Mouse (Mus musculus): ENCODE results near the gene Rpa2. TPM values are rescaled to one million over a fixed set of nuclear protein-coding genes. Genes with fewer than 3 reads are reported as not detected.
"Not testable (repeated sequence)": the region's sequence is repeated elsewhere in the genome, so short reads cannot be mapped to it uniquely, and the experiment has no call there.

Gene Rpa2
- polyA plus RNA-seq (2016; fragmentation: Nextera tagmentation; extraction: Ambion mirVana), result 136 and 143 TPM in 2 replicates

DNA sequence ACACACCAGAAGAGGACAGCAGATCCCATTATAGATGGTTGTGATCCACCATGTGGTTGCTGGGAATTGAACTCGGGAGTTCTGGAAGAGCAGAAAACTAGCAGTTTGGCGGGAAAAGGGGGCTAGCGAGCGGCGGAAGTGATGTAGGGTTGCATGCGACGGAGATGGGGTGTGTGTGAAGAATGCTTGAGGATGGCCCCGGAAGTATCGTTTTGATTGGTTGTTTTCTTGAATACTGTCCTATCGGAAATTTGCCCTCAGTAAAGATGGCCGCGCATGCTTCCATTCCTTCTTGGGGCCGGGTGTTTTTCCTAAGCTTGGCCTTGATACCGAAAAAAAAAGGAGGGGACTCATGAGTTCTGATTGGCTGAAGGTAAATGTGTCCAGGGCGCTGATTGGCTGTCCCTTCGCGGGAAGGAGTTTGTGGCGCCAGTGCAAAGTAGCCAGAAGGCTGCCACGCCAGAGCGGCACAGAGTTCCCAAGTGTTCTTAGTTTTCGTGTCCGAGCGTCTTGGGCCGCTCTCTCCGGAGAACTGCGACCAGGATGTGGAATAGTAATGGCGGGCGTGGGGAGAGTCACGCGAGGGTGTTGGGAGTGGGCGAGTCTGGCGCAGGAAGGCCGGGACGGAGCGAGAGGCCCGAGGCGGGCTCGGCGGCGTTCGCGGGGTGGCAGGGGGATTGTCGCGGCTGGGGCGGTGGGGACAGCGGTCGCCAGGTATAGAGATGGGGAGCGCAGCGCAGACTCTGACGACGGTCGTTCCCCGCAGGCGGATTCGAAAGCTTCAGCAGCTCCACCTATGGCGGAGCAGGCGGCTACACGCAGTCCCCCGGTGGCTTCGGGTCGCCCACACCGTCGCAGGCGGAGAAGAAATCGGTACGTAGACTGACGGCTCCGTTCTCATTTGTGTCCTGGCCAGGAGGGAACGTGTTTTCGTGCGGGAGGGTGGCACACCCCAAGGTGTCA is at the start of gene Rpa2:
Rpa2 (plus strand) TSS at position 419 of the 963 bp plus-strand sequence.
- under 1% methylated on average over 70 of the region's 71 CpGs for WGBS
- ATAC-seq (ENCODE audit: low FRiP score), result peak; percentile 97
- peak within 1 kb of the TSS; percentile 82 for H3K4me2 ChIP-seq

DNA sequence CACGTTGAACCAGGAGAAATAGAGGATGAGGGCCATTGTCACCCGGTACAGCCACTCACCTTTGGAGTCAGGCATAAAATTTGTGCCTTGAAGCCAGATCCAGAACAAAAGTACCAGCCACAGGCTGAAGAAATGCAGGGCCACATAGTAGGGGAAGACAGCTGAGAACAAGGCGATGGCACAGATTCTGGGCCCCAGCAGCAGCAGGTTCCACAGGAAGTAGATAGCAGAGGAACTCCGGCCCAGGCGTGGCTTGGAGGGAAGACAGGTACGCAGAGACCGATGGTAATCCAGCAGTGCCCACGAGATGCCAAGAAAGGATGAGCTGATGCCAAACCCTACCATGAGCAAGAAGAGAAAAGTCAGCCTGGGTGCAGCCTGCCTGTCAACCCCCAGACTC is 39.9 kb upstream of the Rpa2 start:
- Histone ChIP-seq H3K9me3 (no peaks in the 10 kb centered on the region), H3K36me3 (replicated peaks) (peaks cover 36% of the 10 kb centered on the region), H3K27ac (no peak overlapping the region), H3K4me2 (no peak overlapping the region), H3K4me1 (peaks cover 8% of the 10 kb centered on the region), H3K9ac (no peak overlapping the region), H3K4me3 (replicated peaks) (no peak overlapping the region), H3K27me3 (no peaks in the 10 kb centered on the region)
- ATAC-seq (ENCODE audit: low FRiP score), result no peak
- 92% methylated on average over 8 of the region's 8 CpGs for WGBS

More for the DNA sequence above, at the start of gene Rpa2:
- Histone ChIP-seq H3K4me3 (replicated peaks) (peak within 1 kb of the TSS; percentile 89), H3K4me1 (peaks cover 14% of the 10 kb centered on the region), H3K36me3 (replicated peaks) (peaks cover 28% of the 10 kb centered on the region), H3K9ac (peak within 1 kb of the TSS; percentile 80), H3K9me3 (no peaks in the 10 kb centered on the region), H3K27me3 (no peaks in the 10 kb centered on the region), H3K27ac (peak within 1 kb of the TSS; percentile 50; the same call in 1 of the 2 replicates)

DNA sequence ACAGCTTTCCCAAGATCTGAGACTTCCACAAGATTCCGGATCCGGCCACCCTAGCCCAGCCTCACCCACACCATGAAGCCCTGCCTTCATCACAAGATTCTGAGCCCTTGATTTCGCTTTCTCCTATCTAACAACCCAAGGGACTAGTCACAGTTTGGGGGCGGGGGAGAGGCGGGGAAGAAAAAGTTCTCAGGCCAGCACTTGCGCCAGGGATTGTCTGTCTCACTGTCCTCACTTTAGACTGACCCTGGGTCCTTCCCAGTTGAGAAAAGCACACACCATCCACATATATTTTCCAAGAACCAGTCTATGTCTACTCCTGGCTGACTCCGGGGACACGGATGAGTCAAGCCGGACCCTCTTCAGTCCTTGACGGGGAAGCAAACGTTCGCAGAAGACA is 36.5 kb upstream of the Rpa2 start:
- no peak for ATAC-seq (ENCODE audit: low FRiP score)
- peak overlapping the region; percentile 70; the same call in 1 of the 2 replicates for H3K9ac ChIP-seq
- peak overlapping the region; percentile 54 for H3K4me3 ChIP-seq (replicated peaks)
- no peaks in the 10 kb centered on the region for H3K27me3 ChIP-seq
- H3K4me2 ChIP-seq, result peak overlapping the region; percentile 90
- peaks cover 8% of the 10 kb centered on the region for H3K4me1 ChIP-seq
- no peaks in the 10 kb centered on the region for H3K9me3 ChIP-seq
- H3K36me3 ChIP-seq (replicated peaks), result peaks cover 10% of the 10 kb centered on the region
- no peak overlapping the region for H3K27ac ChIP-seq
- WGBS, result 54% methylated on average over 12 of the region's 12 CpGs

DNA sequence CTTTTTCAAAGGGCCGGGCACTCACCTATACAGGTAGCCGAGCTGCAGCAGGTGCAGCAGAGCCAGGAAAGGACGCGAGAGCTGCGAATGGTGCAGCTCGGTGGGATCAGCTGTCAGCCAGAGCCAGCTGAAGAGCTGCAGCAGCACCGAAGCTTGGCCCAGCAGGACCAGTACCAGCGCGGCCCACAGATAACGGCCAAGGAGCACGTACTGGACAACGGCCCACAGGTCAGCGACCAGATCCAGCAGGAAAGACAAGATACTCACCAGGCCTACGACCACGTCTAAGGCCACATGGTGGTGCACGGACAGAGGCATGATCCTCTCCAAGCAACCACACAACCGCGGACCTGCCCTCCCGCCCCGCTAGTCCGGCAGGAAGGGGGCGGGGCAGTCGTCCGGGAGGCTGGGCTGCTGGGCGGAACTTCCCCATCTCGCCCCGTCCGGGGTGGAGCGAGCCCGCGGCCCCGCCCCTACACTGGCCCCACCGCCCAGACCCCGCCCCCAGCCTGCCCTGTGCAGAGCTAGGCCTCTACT is 35.9 kb upstream of the Rpa2 start, which contains the start of gene Xkr8:
Xkr8 (minus strand) TSS at position 399 of the 537 bp plus-strand sequence.
- Histone ChIP-seq H3K36me3 (replicated peaks) (peaks cover 9% of the 10 kb centered on the region), H3K4me2 (peak within 1 kb of the TSS; percentile 90), H3K4me3 (replicated peaks) (peak within 1 kb of the TSS; percentile 54), H3K27ac (no peak within 1 kb of the TSS), H3K4me1 (peaks cover 8% of the 10 kb centered on the region), H3K27me3 (no peaks in the 10 kb centered on the region), H3K9me3 (no peaks in the 10 kb centered on the region), H3K9ac (peak within 1 kb of the TSS; percentile 70)
- peak; percentile 98 for ATAC-seq (ENCODE audit: low FRiP score)
- 3% methylated on average over 34 of the region's 34 CpGs for WGBS

DNA sequence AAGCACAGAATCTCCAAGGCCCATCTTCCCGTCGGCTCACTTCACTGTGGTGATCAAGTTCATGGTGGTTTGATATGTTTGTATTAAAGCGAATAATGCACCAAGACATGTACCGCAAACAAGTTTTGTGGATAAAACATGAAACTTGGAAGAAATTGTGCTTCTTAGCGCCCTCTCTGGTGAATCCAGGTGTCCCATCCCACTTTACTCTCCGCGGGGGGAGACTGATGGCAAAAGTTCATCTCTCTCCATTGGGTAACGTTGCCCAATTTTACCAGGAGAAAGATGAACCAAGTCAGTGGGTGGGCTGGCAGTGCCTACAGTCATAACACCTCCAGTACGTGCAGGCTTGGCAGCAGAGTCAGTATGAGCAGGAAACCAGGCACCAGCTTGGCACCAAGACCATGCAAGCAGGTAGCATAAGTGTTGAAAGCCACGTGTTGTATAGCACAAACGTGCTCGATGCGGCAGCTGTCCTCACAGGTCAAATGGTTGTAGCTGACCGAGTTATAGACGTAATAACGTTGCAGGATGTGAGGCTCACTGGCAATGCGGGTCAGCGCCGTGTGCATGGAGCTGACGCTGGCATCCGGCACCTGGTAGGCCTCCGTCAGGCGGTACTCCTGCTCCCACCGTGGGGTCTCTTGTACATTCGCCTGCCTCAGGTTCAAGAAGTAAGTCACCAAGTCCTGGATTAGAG is 34.9 kb upstream of the Rpa2 start:
- no peak overlapping the region for H3K9ac ChIP-seq
- H3K4me2 ChIP-seq, result no peak overlapping the region
- peaks cover 8% of the 10 kb centered on the region for H3K4me1 ChIP-seq
- H3K4me3 ChIP-seq (replicated peaks), result no peak overlapping the region
- WGBS, result 91% methylated on average over 25 of the region's 25 CpGs
- H3K36me3 ChIP-seq (replicated peaks), result no peaks in the 10 kb centered on the region; the same call in 1 of the 2 replicates
- no peaks in the 10 kb centered on the region for H3K27me3 ChIP-seq
- no peak overlapping the region for H3K27ac ChIP-seq
- no peaks in the 10 kb centered on the region for H3K9me3 ChIP-seq
- no peak for ATAC-seq (ENCODE audit: low FRiP score)

DNA sequence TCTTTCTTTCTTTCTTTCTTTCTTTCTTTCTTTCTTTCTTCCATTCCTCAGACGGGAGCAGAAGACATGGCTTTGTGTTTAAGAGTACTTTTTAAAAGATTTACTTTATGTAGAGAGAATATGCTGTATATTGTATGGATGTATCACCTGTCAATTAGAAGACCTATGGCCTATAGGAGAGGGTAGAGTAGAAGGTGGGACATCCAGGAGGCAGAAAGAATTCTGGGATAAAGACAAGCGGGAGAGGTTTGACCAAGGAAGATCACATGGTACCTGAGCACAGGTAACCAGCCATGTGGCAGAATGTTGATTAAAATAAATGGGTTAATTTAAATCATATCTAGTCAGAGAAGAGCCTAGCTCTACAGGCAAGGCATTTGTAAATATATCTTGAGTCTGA is 33.4 kb upstream of the Rpa2 start:
- no peaks in the 10 kb centered on the region for H3K27me3 ChIP-seq
- no peaks in the 10 kb centered on the region for H3K36me3 ChIP-seq (replicated peaks)
- H3K4me3 ChIP-seq (replicated peaks), result no peak overlapping the region
- peaks cover 8% of the 10 kb centered on the region for H3K4me1 ChIP-seq
- H3K27ac ChIP-seq, result no peak overlapping the region
- no peak overlapping the region for H3K9ac ChIP-seq
- no peaks in the 10 kb centered on the region for H3K9me3 ChIP-seq
- WGBS, result 92% methylated on average over 2 of the region's 2 CpGs
- no peak for ATAC-seq (ENCODE audit: low FRiP score)
- H3K4me2 ChIP-seq, result no peak overlapping the region

DNA sequence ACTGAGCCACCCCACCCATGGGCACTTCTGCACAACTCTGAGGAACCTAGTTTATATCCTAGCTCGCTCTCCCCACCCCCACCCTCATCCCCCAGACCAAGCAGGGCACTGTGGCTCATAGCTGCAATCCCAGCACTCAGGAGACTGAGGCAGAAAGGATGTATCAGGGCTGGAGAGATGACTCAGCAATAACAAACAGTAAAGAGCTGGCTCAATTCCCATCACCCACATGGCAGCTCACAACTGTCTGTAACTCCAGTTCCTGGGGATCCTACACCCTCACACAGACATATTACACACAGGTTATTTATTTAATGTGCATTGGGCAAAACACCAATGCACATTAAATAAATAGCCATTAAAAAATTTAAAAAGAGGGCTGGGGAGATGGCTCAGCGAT is 32.7 kb upstream of the Rpa2 start:
- Histone ChIP-seq H3K4me3 (replicated peaks) (no peak overlapping the region), H3K27me3 (no peaks in the 10 kb centered on the region), H3K4me1 (peaks cover 8% of the 10 kb centered on the region), H3K9ac (no peak overlapping the region), H3K36me3 (replicated peaks) (no peaks in the 10 kb centered on the region), H3K9me3 (no peaks in the 10 kb centered on the region), H3K4me2 (no peak overlapping the region), H3K27ac (no peak overlapping the region)
- WGBS, result 78% methylated on average over 2 of the region's 2 CpGs
- ATAC-seq (ENCODE audit: low FRiP score), result no peak

DNA sequence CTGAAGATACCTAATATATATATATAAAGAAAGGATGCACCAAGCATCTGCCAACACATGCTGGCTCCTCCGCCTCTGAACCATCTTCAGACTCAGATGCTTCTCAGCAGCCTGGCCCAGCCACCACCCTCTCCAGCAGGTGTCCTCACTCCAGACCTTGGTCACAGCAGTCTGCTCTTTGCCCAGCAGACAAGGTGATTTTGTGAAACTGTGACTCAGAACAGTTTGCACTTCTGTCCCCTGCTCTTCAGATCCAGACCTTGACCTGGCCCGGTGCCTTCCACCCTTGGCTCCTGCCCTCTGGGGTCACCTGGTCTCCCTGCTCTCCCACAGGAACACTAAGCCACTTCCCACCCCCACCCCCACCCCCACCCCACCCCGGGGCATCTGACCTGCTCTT is 32.2 kb upstream of the Rpa2 start:
- Histone ChIP-seq H3K9me3 (no peaks in the 10 kb centered on the region), H3K27ac (no peak overlapping the region), H3K36me3 (replicated peaks) (no peaks in the 10 kb centered on the region), H3K4me1 (peaks cover 8% of the 10 kb centered on the region), H3K4me3 (replicated peaks) (no peak overlapping the region), H3K9ac (no peak overlapping the region), H3K4me2 (no peak overlapping the region), H3K27me3 (no peaks in the 10 kb centered on the region)
- 74% methylated on average over 3 of the region's 3 CpGs for WGBS
- ATAC-seq (ENCODE audit: low FRiP score), result no peak

DNA sequence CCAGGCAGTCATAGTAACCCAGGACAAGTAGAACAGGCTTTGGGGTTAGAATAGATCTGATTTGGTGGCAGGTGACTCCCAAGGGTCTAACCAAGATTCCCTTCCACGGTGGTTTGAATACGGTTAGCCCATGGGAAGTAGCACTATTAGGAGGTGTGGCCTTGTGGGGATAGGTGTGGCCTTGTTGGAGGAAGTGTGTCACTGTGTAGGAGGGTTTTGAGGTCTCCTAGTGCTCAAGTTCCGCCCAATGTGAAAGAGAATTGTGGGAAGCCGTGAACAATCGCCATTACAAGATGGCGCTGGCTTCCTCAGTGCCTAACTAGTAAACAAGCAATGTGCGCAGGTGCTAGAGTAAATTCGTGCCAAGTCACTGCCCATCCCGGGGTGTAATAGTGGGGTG is 31.0 kb upstream of the Rpa2 start:
- not testable (repeated sequence) for H3K27ac ChIP-seq; ATAC-seq (ENCODE audit: low FRiP score)
- WGBS, result 94% methylated on average over 9 of the region's 9 CpGs

DNA sequence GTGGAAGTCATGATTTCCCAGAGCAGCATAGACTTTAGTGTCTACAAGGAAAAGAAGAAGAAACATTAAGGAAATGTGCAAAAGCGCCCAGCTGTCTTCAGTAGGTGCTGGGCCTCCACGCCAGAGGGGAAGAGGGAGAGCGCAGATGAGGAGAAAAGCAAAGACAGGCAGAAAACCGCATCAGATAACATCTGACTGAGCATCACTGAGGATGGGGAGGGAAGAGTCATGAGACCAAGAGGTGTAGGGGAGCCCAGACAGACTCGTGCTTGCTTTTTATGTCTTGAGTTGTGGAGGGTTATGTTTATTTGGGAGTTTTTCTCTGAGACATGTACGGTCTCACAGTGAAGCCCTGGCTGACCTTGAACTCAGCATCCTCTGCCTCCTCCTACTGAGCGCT is 26.6 kb upstream of the Rpa2 start:
- H3K27ac ChIP-seq, result no peak overlapping the region
- H3K4me3 ChIP-seq (replicated peaks), result no peak overlapping the region
- 0 out of 2 replicates have a peak, but pooled peaks cover 9% of the 10 kb centered on the region for H3K4me1 ChIP-seq
- H3K9me3 ChIP-seq, result no peaks in the 10 kb centered on the region
- no peaks in the 10 kb centered on the region for H3K36me3 ChIP-seq (replicated peaks)
- ATAC-seq (ENCODE audit: low FRiP score), result no peak
- no peak overlapping the region for H3K9ac ChIP-seq
- no peak overlapping the region for H3K4me2 ChIP-seq
- H3K27me3 ChIP-seq, result no peaks in the 10 kb centered on the region
- WGBS, result 91% methylated on average over 7 of the region's 7 CpGs

More for the DNA sequence above, 31.0 kb upstream of the Rpa2 start:
- H3K4me1 ChIP-seq; H3K36me3 ChIP-seq (replicated peaks); H3K9ac ChIP-seq; H3K27me3 ChIP-seq; H3K9me3 ChIP-seq; H3K4me3 ChIP-seq (replicated peaks); H3K4me2 ChIP-seq: not testable (repeated sequence)

DNA sequence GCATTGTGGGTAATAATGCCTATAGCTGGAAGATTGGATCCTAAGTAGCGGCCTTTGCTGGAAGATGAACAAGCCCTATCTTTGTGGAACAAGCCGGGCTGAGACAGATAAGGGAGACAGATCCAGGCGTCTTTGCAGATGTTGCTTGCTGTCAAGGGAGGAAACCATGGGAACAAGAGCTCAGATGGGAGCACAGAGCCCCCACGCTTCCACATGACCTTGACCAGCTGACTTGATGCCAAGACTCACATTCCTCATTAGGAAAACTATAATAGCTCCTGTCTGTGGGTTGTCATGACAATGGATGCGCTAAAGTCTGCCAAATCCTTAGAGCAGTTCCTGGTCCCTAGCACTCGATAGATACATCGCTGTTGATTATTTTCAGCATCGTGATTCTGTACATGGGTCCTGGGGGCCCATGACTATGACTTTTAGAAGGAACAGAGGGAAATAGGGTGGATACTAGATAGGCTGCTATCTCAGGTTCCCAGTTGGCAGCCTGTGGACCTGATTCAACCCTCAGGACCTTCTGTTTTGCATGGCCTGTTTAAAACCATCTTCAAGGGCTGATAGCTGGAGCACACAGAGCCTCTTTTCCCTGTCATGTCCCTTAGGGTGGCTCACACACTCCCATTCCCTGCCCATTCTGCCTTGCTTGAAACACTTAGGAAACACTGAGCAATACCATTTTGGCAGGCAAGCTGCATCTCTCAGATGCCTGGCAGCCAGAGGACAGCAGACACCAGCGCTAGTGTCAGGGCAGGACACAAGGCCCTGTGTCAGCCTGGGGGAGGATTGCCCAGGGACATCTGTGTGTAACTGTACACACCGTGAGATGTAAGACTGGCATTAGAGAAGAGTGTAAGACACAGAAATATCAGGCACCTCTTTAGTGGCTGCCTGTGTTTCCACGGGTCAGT is 23.9 kb upstream of the Rpa2 start:
- WGBS, result 88% methylated on average over 11 of the region's 11 CpGs
- no peaks in the 10 kb centered on the region for H3K27me3 ChIP-seq
- no peaks in the 10 kb centered on the region for H3K36me3 ChIP-seq (replicated peaks)
- 0 out of 2 replicates have a peak overlapping the region, but pooled peaks have one; percentile 19 for H3K27ac ChIP-seq
- H3K9ac ChIP-seq, result no peak overlapping the region
- no peaks in the 10 kb centered on the region for H3K9me3 ChIP-seq
- no peak for ATAC-seq (ENCODE audit: low FRiP score)
- no peak overlapping the region for H3K4me2 ChIP-seq
- H3K4me1 ChIP-seq, result 0 out of 2 replicates have a peak, but pooled peaks cover 9% of the 10 kb centered on the region
- no peak overlapping the region for H3K4me3 ChIP-seq (replicated peaks)
